In genomic region chr10:75560549-75560899, GRCm38 (mm10) we compare ENCODE assay signal across 10 mouse cellular contexts. TPM values are rescaled to one million over a fixed set of nuclear protein-coding genes. Genes with fewer than 3 reads are reported as not detected.
DNase-seq lines count a peak whose midpoint lies in the region; ATAC-seq and TF ChIP-seq lines count a peak whose summit lies in the region.
"Had no signal": no experiment of that assay in that cellular context is flagged by ENCODE, and none has a peak within 500 bp of the region (broad histone marks: within the 10 kb centered on the region; RNA-seq: fewer than 3 reads in every experiment).

No protein-coding gene starts in this region.

- DNase-seq in heart, adult 2 months, result no peak
- DNase-seq in ES-E14 (ENCODE audit: low read depth, low spot score), result no peak
- no peak for DNase-seq in forebrain, postnatal 0 days
- DNase-seq in testis, postnatal 10 days (ENCODE audit: low spot score), result no peak
- no peak for DNase-seq in right cerebral cortex, postnatal 36 days (ENCODE audit: low spot score in 2 of 2)
- no peak for DNase-seq in adrenal gland, postnatal 4 days (ENCODE audit: low spot score in 2 of 2)

- WGBS in heart, embryonic 14.5 days, result 19% methylated on average over 6 of the region's 6 CpGs
- WGBS in heart, adult 2 months, result 30% methylated on average over 6 of the region's 6 CpGs
- 12% methylated on average over 6 of the region's 6 CpGs for WGBS in forebrain, postnatal 0 days
- 11% methylated on average over 6 of the region's 6 CpGs for WGBS in midbrain, embryonic 12.5 days

- peak overlapping the region; percentile 72; the same call in 1 of the 2 replicates for H3K9ac ChIP-seq in heart, embryonic 14.5 days (ENCODE audit: low read length)
- H3K9ac ChIP-seq in heart, adult 2 months (ENCODE audit: low read depth, low read length), result no peak overlapping the region; the same call in 1 of the 2 replicates
- H3K9ac ChIP-seq in ES-E14 (ENCODE audit: insufficient read depth, low read depth, low read length, poor library complexity, severe bottlenecking), result 0 out of 2 replicates have a peak overlapping the region, but pooled peaks have one; percentile 72
- H3K9ac ChIP-seq in forebrain, postnatal 0 days, result peak overlapping the region; percentile 83
- peak overlapping the region; percentile 77; the same call in 1 of the 2 replicates for H3K9ac ChIP-seq in midbrain, embryonic 12.5 days (replicated peaks)

- in situ Hi-C loops in ES-E14 (cut with MboI; ENCODE audit: low sequenced_read_pairs in 2 of 2, unreplicated experiment in 2 of 2), result no loop called here

- peaks cover 47% of the 10 kb centered on the region for H3K27me3 ChIP-seq in heart, embryonic 14.5 days (ENCODE audit: control insufficient read depth, insufficient read depth, low read length)
- H3K27me3 ChIP-seq in heart, adult 2 months (ENCODE audit: control insufficient read depth, insufficient read depth, low read length), result peaks cover 3% of the 10 kb centered on the region; the same call in 1 of the 2 replicates
- H3K27me3 ChIP-seq in forebrain, postnatal 0 days (ENCODE audit: insufficient read depth, low read length), result no peaks in the 10 kb centered on the region
- peaks cover 55% of the 10 kb centered on the region for H3K27me3 ChIP-seq in midbrain, embryonic 12.5 days

- no peaks in the 10 kb centered on the region for H3K79me2 ChIP-seq in heart, adult 2 months (replicated peaks; ENCODE audit: control insufficient read depth, insufficient read depth, low read length)

- TF ChIP-seq EP300 in heart, adult 2 months (IDR thresholded peaks at IDR 0.05; ENCODE audit: insufficient read depth, low read depth, low read length), result no peak

- no peak for ATAC-seq in heart, embryonic 14.5 days (ENCODE audit: insufficient number of reproducible peaks, insufficient read depth, low FRiP score, low read depth)
- ATAC-seq in forebrain, postnatal 0 days, result peak; percentile 15
- ATAC-seq in midbrain, embryonic 12.5 days (ENCODE audit: low FRiP score, low read depth), result peak; percentile 10; the same call in 1 of the 2 replicates

- peak overlapping the region; percentile 99 for H3K4me2 ChIP-seq in heart, embryonic 14.5 days (ENCODE audit: low read length)
- peak overlapping the region; percentile 94 for H3K4me2 ChIP-seq in forebrain, postnatal 0 days (ENCODE audit: low read depth)
- H3K4me2 ChIP-seq in midbrain, embryonic 12.5 days (replicated peaks), result peak overlapping the region; percentile 94

- H3K27ac ChIP-seq in heart, embryonic 14.5 days (replicated peaks in 1 of 2; ENCODE audit: control insufficient read depth in 1 of 2, insufficient read depth in 1 of 2, low read depth in 2 of 2, low read length in 2 of 2), result no peak overlapping the region
- no peak overlapping the region for H3K27ac ChIP-seq in heart, adult 2 months
- no peak overlapping the region for H3K27ac ChIP-seq in ES-E14 (ENCODE audit: insufficient read depth, low read depth, low read length, poor library complexity, severe bottlenecking)
- H3K27ac ChIP-seq in forebrain, postnatal 0 days (ENCODE audit: low read depth, low read length), result peak overlapping the region; percentile 93
- peak overlapping the region; percentile 82; the same call in 1 of the 2 replicates for H3K27ac ChIP-seq in midbrain, embryonic 12.5 days (replicated peaks)

- no peak for TF ChIP-seq POLR2A in heart, adult 2 months (IDR thresholded peaks at IDR 0.05; ENCODE audit: insufficient read depth, low read depth, low read length)

- H3K4me3 ChIP-seq in heart, embryonic 14.5 days (ENCODE audit: control insufficient read depth in 1 of 2, insufficient read depth in 1 of 2, low read depth in 1 of 2, low read length in 2 of 2), result peak overlapping the region; percentile 58 to 63; a peak in 3 of 4 replicates
- H3K4me3 ChIP-seq in heart, adult 2 months, result no peak overlapping the region; the same call in 1 of the 2 replicates
- peak overlapping the region; percentile 63 to 74; a peak in 2 of 4 replicates for H3K4me3 ChIP-seq in ES-E14 (ENCODE audit: insufficient read depth in 1 of 2, low read depth in 1 of 2, low read length in 2 of 2, poor library complexity in 1 of 2, severe bottlenecking in 1 of 2)
- H3K4me3 ChIP-seq in forebrain, postnatal 0 days (ENCODE audit: low read depth, low read length), result peak overlapping the region; percentile 74
- peak overlapping the region; percentile 63 for H3K4me3 ChIP-seq in midbrain, embryonic 12.5 days

- H3K9me3 ChIP-seq in heart, embryonic 14.5 days (ENCODE audit: control insufficient read depth, low read length), result no peaks in the 10 kb centered on the region
- H3K9me3 ChIP-seq in ES-E14 (ENCODE audit: control insufficient read depth, insufficient read depth, low read depth, low read length), result no peaks in the 10 kb centered on the region
- no peaks in the 10 kb centered on the region for H3K9me3 ChIP-seq in forebrain, postnatal 0 days (ENCODE audit: low read length)
- H3K9me3 ChIP-seq in midbrain, embryonic 12.5 days, result no peaks in the 10 kb centered on the region

- intact Hi-C loops in heart, adult 2 months (cut with DNase I), result no loop called here

- H3K4me1 ChIP-seq in heart, embryonic 14.5 days (ENCODE audit: control insufficient read depth in 2 of 2, insufficient read depth in 2 of 2, low read length in 2 of 2), result peaks cover 15 to 32% of the 10 kb centered on the region in 2 experiments
- H3K4me1 ChIP-seq in heart, adult 2 months (ENCODE audit: control insufficient read depth, insufficient read depth, low read length), result peaks cover 4% of the 10 kb centered on the region
- H3K4me1 ChIP-seq in ES-E14 (ENCODE audit: control insufficient read depth in 2 of 2, insufficient read depth in 2 of 2, low read length in 2 of 2, poor library complexity in 1 of 2), result peaks cover 13 to 25% of the 10 kb centered on the region in 2 experiments; a peak in 3 of 4 replicates
- H3K4me1 ChIP-seq in forebrain, postnatal 0 days (ENCODE audit: insufficient read depth), result 0 out of 2 replicates have a peak, but pooled peaks cover 23% of the 10 kb centered on the region
- H3K4me1 ChIP-seq in midbrain, embryonic 12.5 days, result peaks cover 36% of the 10 kb centered on the region

- H3K36me3 ChIP-seq in heart, embryonic 14.5 days (ENCODE audit: control insufficient read depth, insufficient read depth, low read length), result no peaks in the 10 kb centered on the region
- H3K36me3 ChIP-seq in heart, adult 2 months (ENCODE audit: control insufficient read depth, insufficient read depth, low read length), result no peaks in the 10 kb centered on the region
- H3K36me3 ChIP-seq in ES-E14 (ENCODE audit: control insufficient read depth, insufficient read depth, low read length, poor library complexity, severe bottlenecking), result no peaks in the 10 kb centered on the region
- peaks cover 7% of the 10 kb centered on the region; the same call in 1 of the 2 replicates for H3K36me3 ChIP-seq in forebrain, postnatal 0 days (ENCODE audit: insufficient read depth)
- no peaks in the 10 kb centered on the region for H3K36me3 ChIP-seq in midbrain, embryonic 12.5 days

- no peak for TF ChIP-seq CTCF in heart, adult 2 months (IDR thresholded peaks at IDR 0.05)
- no peak for TF ChIP-seq CTCF in forebrain, postnatal 0 days (IDR thresholded peaks at IDR 0.05; ENCODE audit: low read depth)

RNA-seq across cellular contexts. Expression of gene Lrrc75b, which starts 0.4 kb away (rescaled TPM):
- polyA plus RNA-seq in heart, embryonic 14.5 days (2014; fragmentation: Nextera tagmentation; extraction: Ambion mirVana), result 1.1 and 2.7 TPM in 2 replicates
- total RNA-seq in heart, adult 2 months (2021), result under 1 TPM; 0.66 to 0.84 TPM
- polyA plus RNA-seq in heart, adult 2 months (2012; rRNA removed), result 1.00 and 1.3 TPM in 2 replicates
- total RNA-seq in ES-E14 (2012; rRNA removed), result 0.18 and 0.32 TPM in 2 replicates
- 20.0 and 24.2 TPM in 2 replicates for total RNA-seq in forebrain, postnatal 0 days (2014; rRNA removed)
- 17.9 and 23.2 TPM in 2 replicates for polyA plus RNA-seq in forebrain, postnatal 0 days (2015; fragmentation: Nextera tagmentation; extraction: Ambion mirVana)
- 10.0 and 10.3 TPM in 2 replicates for polyA plus RNA-seq in midbrain, embryonic 12.5 days (2016; fragmentation: Nextera tagmentation; extraction: Ambion mirVana)
- 1 to 10 TPM; 1.8 to 4.0 TPM for total RNA-seq in adrenal gland, postnatal 4 days (2021)
- total RNA-seq: common myeloid progenitor, adult 5-6 weeks; MEL had no signal

RNA-seq across cellular contexts. Expression of gene Ggt1, which starts 0.9 kb away (rescaled TPM):
- 0.69 and 1.4 TPM in 2 replicates for polyA plus RNA-seq in heart, embryonic 14.5 days (2014; fragmentation: Nextera tagmentation; extraction: Ambion mirVana)
- under 1 TPM in 1 of 2 experiments, not detected in 1; 0.31 TPM for total RNA-seq in heart, adult 2 months (2021)
- 0.35 TPM in 1 of 2 replicates, not detected in the other for polyA plus RNA-seq in heart, adult 2 months (2012; rRNA removed)
- 23.6 and 34.4 TPM in 2 replicates for total RNA-seq in ES-E14 (2012; rRNA removed)
- total RNA-seq in forebrain, postnatal 0 days (2014; rRNA removed), result 1.0 and 3.8 TPM in 2 replicates
- 0.86 and 2.3 TPM in 2 replicates for polyA plus RNA-seq in forebrain, postnatal 0 days (2015; fragmentation: Nextera tagmentation; extraction: Ambion mirVana)
- 1.0 and 1.2 TPM in 2 replicates for polyA plus RNA-seq in midbrain, embryonic 12.5 days (2016; fragmentation: Nextera tagmentation; extraction: Ambion mirVana)
- total RNA-seq in adrenal gland, postnatal 4 days (2021), result 10 to 100 TPM in 1 of 2 experiments, 1 to 10 TPM in 1; 1.2 to 39.0 TPM

RNA-seq across cellular contexts. Expression of gene Ggt5, which starts 28.6 kb away (rescaled TPM):
- 7.6 and 8.1 TPM in 2 replicates for polyA plus RNA-seq in heart, embryonic 14.5 days (2014; fragmentation: Nextera tagmentation; extraction: Ambion mirVana)
- total RNA-seq in heart, adult 2 months (2021), result 1 to 10 TPM; 3.8 to 7.9 TPM
- 41.9 TPM in 2 replicates for polyA plus RNA-seq in heart, adult 2 months (2012; rRNA removed)
- 0.36 and 0.58 TPM in 2 replicates for total RNA-seq in ES-E14 (2012; rRNA removed)
- 3.2 and 4.3 TPM in 2 replicates for total RNA-seq in forebrain, postnatal 0 days (2014; rRNA removed)
- 1.5 and 2.6 TPM in 2 replicates for polyA plus RNA-seq in forebrain, postnatal 0 days (2015; fragmentation: Nextera tagmentation; extraction: Ambion mirVana)
- polyA plus RNA-seq in midbrain, embryonic 12.5 days (2016; fragmentation: Nextera tagmentation; extraction: Ambion mirVana), result 1.0 and 1.7 TPM in 2 replicates
- 10 to 100 TPM; 11.2 to 14.0 TPM for total RNA-seq in adrenal gland, postnatal 4 days (2021)
- total RNA-seq: MEL had no signal

RNA-seq across cellular contexts. Expression of gene Gucd1, which starts 42.8 kb away (rescaled TPM):
- 32.8 and 39.7 TPM in 2 replicates for polyA plus RNA-seq in heart, embryonic 14.5 days (2014; fragmentation: Nextera tagmentation; extraction: Ambion mirVana)
- 10 to 100 TPM; 33.2 to 37.7 TPM for total RNA-seq in heart, adult 2 months (2021)
- 44.7 and 50.3 TPM in 2 replicates for polyA plus RNA-seq in heart, adult 2 months (2012; rRNA removed)
- total RNA-seq in ES-E14 (2012; rRNA removed), result 11.5 and 15.6 TPM in 2 replicates
- total RNA-seq in forebrain, postnatal 0 days (2014; rRNA removed), result 36.2 and 44.9 TPM in 2 replicates
- 12.2 and 16.0 TPM in 2 replicates for polyA plus RNA-seq in forebrain, postnatal 0 days (2015; fragmentation: Nextera tagmentation; extraction: Ambion mirVana)
- polyA plus RNA-seq in midbrain, embryonic 12.5 days (2016; fragmentation: Nextera tagmentation; extraction: Ambion mirVana), result 28.0 and 29.3 TPM in 2 replicates
- total RNA-seq in adrenal gland, postnatal 4 days (2021), result 10 to 100 TPM; 42.4 to 44.6 TPM

RNA-seq across cellular contexts. Expression of gene Snrpd3, which starts 43.2 kb away (rescaled TPM):
- 90.6 and 92.9 TPM in 2 replicates for polyA plus RNA-seq in heart, embryonic 14.5 days (2014; fragmentation: Nextera tagmentation; extraction: Ambion mirVana)
- total RNA-seq in heart, adult 2 months (2021), result 10 to 100 TPM; 61.1 to 65.8 TPM
- 20.8 and 24.8 TPM in 2 replicates for polyA plus RNA-seq in heart, adult 2 months (2012; rRNA removed)
- total RNA-seq in ES-E14 (2012; rRNA removed), result 86.5 and 124 TPM in 2 replicates
- total RNA-seq in forebrain, postnatal 0 days (2014; rRNA removed), result 24.4 and 31.6 TPM in 2 replicates
- polyA plus RNA-seq in forebrain, postnatal 0 days (2015; fragmentation: Nextera tagmentation; extraction: Ambion mirVana), result 144 and 167 TPM in 2 replicates
- 174 and 182 TPM in 2 replicates for polyA plus RNA-seq in midbrain, embryonic 12.5 days (2016; fragmentation: Nextera tagmentation; extraction: Ambion mirVana)
- total RNA-seq in adrenal gland, postnatal 4 days (2021), result 100 to 1,000 TPM; 114 to 124 TPM

Comparison
In these comparisons a context has a peak if more than half of its experiments do, and no peak if none do; other contexts are left out.
1. H3K27ac ChIP-seq: peak in forebrain, postnatal 0 days (single experiment) and midbrain, embryonic 12.5 days (single experiment); none in heart, embryonic 14.5 days (0 of 2), heart, adult 2 months (single experiment) and ES-E14 (single experiment).
2. Peak in every context shown above with its lines, with median percentiles within 50 percentile points of each other: H3K4me2 ChIP-seq.